Mouse (Mus musculus): ENCODE results near the gene Tmprss12.

- no peak for TF ChIP-seq CTCF (IDR thresholded peaks at IDR 0.05; ENCODE audit: low read depth, low read length)
- TF ChIP-seq POLR2A (IDR thresholded peaks at IDR 0.05; ENCODE audit: borderline replicate concordance, low read depth, low read length) = no peak
These were observed 40.5 kb downstream of the Tmprss12 start for GRCm38 (mm10) chr15:100321134-100321533.

All from bone marrow macrophage, adult 2 months (primary cell).